Mouse (Mus musculus) cerebellum, adult (tissue): ENCODE measurements around the gene Irf2bpl.
A peak's percentile ranks its signal among the peaks of the same experiment; 100 is the strongest.

ENCODE experiments used
- ATAC-seq: cut with Nextera tagmentation; 2 replicates; pipeline ENCODE4 v1.9.2; 2017; ENCODE audit warnings: mild to moderate bottlenecking, moderate library complexity, mixed read lengths; ENCODE audit not compliant: insufficient number of reproducible peaks, low FRiP score, low TSS enrichment

Irf2bpl gene

DNA sequence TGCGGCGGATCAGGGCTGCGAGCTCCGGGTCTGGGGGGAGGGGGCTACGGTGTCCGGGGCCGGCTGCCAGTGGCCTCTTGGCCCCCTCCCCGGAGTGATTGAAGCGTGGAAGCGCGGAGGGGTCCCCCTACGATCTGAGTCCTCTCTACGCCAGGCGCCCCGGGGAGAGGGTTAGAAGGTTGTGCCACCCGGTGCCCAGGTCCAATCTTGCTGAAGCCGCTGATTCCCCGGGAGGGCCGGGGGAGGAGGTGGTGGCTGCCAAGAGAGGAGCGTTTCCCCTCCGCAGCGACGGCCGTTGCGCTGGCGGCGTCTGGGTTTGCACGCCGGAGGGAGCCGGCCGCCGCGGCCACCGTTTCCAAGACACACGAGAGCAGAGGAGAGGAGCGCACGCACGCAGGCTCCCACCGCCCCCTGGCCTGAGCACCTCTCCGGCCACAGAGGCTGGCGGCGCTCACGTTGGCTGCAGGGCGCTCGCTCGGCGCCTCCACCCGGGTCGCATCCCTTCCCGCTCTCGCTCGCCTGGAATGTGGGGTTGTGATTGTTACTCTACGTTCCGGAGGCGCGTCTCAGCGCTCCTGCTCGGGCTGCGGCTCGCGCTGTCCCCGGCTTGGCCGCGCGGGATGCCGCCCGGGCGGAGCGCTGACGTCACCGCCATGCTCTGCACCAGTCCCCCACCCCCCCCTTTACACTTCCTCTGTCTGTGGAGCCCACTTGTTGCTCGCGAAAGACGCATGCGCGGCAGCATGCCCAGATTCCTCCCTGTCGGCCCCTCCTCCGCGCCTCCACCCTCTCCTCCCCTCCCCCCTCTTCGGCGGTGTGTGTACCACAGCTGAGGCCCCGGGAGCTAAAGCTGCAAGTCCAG is at the start of gene Irf2bpl:
Irf2bpl (minus strand) TSS at position 602 of the 862 bp plus-strand sequence.
- ATAC-seq = peak; percentile 67

DNA sequence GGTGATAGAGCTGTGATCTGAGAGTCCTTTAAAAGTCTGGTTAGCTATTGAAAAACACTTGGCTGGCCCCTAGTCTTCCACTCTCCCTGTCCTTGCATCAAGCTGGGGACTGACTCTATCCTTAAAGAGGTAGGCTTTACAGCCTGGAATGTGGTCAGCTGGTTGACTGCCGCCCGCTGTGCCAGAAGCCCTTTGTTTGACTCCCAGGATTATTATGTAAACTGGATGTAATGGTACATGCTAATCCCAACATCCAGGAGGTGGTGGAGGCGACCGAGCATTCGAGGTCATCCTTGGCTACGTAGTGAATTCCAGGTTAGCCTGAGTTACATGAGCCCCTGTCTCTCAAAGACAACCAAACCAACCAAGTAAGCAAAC is 48.0 kb upstream of the Irf2bpl start:
- ATAC-seq = no peak

- no peak for ATAC-seq
Measured at GRCm38 (mm10) chr12:86931919-86932574, 47.4 kb upstream of the Irf2bpl start.

GRCm38 (mm10) chr12:86930934-86931729 is 46.5 kb upstream of the Irf2bpl start:
- ATAC-seq = no peak

- ATAC-seq = peak; percentile 78
Measured at GRCm38 (mm10) chr12:86923837-86924236, 39.2 kb upstream of the Irf2bpl start.

- ATAC-seq = no peak
Measured at GRCm38 (mm10) chr12:86918983-86919722, 34.6 kb upstream of the Irf2bpl start.

- no peak for ATAC-seq
Measured at GRCm38 (mm10) chr12:86918361-86918967, 33.9 kb upstream of the Irf2bpl start.

DNA sequence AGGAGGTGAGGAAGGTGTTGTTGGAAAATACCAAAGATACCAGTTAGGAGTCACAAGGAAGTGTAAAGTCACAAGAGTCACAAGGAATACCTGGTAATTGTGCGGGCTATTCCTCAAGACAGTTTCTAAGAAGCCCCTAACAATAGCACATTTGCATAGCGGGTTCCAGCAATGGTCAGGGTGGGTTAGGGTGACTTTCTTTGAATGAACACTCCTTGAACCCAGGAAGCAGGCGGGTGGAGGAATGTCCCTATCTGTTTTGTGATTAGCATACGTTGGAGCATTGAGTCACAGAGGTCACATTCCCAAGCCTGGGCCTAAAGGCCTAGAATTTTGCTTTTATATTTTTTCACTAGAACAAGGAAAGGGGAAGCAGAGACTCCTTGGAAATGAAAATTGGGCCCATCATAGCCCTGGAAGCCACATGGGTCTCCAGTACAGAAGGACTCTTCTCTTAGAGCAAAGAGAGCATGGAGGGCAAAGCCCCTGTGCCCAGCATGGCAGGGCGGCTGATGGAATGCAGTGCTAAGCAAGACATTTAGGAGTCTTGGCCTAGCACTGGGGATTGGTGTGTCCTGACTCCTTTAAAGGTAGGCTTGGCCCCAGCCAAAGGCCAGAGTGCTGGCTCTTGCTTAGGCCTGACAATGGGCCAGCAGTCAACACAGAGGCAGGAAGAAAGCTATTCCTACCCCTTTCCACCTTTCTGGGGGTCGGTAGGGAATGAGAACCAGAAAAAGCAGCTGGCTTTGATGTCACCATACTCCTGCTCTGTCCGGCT is 32.4 kb upstream of the Irf2bpl start:
- ATAC-seq = no peak

GRCm38 (mm10) chr12:86915617-86916016 is 31.0 kb upstream of the Irf2bpl start:
- ATAC-seq = peak; percentile 81

GRCm38 (mm10) chr12:86914756-86915155 is 30.2 kb upstream of the Irf2bpl start:
- ATAC-seq = no peak

- ATAC-seq = no peak
Measured at GRCm38 (mm10) chr12:86914351-86914750, 29.8 kb upstream of the Irf2bpl start.

- ATAC-seq = no peak
Measured at GRCm38 (mm10) chr12:86912335-86913093, 27.9 kb upstream of the Irf2bpl start.

GRCm38 (mm10) chr12:86911482-86911931 is 26.9 kb upstream of the Irf2bpl start:
- ATAC-seq = no peak

- ATAC-seq = peak; percentile 68; the same call in 1 of the 2 replicates
Measured at GRCm38 (mm10) chr12:86906395-86906794, 21.8 kb upstream of the Irf2bpl start.

GRCm38 (mm10) chr12:86905876-86906275 is 21.3 kb upstream of the Irf2bpl start:
- ATAC-seq = no peak; the same call in 1 of the 2 replicates

DNA sequence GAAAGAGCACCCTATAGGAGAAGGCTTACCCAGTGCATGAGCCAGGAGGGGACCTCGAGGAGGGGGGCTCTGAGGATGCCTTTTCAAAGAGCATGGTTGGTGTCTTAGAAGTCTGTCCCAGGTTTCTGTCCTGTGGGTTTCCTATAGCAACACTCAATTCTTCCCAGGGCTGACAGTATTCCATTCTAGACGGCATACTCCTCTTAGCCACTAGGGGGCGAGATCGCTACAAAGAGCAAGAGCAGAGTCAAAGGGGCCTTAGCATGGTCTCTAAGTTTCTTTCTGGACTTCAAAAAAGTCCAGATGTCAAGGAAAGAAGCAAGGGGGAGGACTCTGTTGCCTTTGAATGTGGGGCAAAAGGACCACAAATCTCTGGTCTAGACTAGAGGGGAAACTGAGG is 20.6 kb upstream of the Irf2bpl start:
- ATAC-seq = no peak

DNA sequence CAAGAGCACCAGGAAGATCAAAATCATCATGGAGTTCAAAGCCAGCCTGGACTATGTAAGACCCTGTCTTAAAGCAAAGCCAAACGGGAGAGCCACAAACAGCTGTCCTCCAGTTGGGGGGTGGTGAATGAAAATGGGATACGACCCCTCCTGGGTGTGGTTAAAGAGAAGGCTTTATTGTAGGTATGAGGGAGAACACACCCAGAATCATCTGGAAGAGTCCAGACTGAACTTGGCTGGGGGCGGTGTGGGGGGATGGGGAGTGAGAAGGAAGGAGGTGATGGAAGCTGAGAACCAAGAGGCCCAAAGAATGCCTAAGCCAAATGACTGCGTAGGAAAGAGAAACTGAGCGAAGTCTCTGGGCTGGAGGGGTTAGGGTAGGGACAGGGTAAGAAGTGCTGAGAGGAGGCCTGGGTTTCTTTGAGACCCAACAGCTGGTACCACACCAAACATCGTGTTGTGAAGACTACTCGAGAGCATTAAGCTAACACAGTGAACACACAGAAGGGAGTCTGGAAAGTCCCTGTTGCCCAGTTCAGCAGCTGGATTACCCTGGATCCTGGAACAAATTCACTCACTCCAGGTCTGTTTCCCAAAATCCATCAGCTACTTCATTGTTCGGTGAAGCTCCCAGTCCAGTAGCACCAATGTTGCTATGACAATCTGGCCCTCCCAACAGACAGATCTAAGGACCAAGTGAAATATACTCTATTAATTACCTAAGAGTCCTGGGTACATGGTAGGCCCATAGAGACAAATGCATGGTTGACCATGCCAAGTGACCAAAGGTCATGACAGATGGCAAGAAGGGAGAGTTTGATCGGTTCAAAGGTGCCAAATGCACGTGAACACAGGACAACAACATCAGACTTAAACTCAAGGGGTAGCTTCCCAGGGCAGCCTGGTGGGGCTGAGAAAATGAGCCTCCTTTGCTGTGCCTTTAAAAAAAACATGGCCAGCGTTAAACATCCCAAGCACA is 19.5 kb upstream of the Irf2bpl start:
- no peak for ATAC-seq
